Mouse (Mus musculus) intestine, embryonic 16.5 days (tissue): ENCODE measurements at regions not wholly inside any gene's neighbourhood (a gene's known extent, or its start where the extent isn't known, plus 50 kb on each side); places are given as distances from the start of the nearest gene placed in this dataset.

ENCODE experiments used
- ATAC-seq: fragments of 200-750 bp; cut with Nextera tagmentation; 2 replicates; pipeline ENCODE4 v1.8.0; 2017; ENCODE audit warnings: moderate TSS enrichment, moderate library complexity
- H3K27ac ChIP-seq: fragments of 300-500 bp; sonication (generic); 2 replicates; pipeline ENCODE4 v1.5.1; 2014; ENCODE audit warnings: mild to moderate bottlenecking, low read length
- H3K27me3 ChIP-seq: fragments of 300-500 bp; sonication (generic); replicated peaks from 2 replicates; pipeline ENCODE4 v1.6.1; 2014; ENCODE audit warnings: low read length, control low read depth, mixed read lengths; ENCODE audit not compliant: control insufficient read depth, insufficient read depth
- H3K36me3 ChIP-seq: fragments of 300-500 bp; sonication (generic); 2 replicates; pipeline ENCODE4 v1.6.1; 2014; ENCODE audit warnings: low read length, control low read depth; ENCODE audit not compliant: control insufficient read depth, insufficient read depth
- H3K4me1 ChIP-seq: fragments of 300-500 bp; sonication (generic); 2 replicates; pipeline ENCODE4 v1.6.1; 2014; ENCODE audit warnings: low read length, control low read depth, mixed read lengths; ENCODE audit not compliant: control insufficient read depth, insufficient read depth
- H3K4me2 ChIP-seq: fragments of 300-500 bp; sonication (generic); 2 replicates; pipeline ENCODE4 v1.6.1; 2014; ENCODE audit warnings: low read depth, low read length, control low read depth
- H3K4me3 ChIP-seq: fragments of 300-500 bp; sonication (generic); 2 replicates; pipeline ENCODE4 v1.5.1; 2014; ENCODE audit warnings: mild to moderate bottlenecking, low read length
- H3K9ac ChIP-seq: fragments of 300-500 bp; sonication (generic); 2 replicates; pipeline ENCODE4 v1.6.1; 2014; ENCODE audit warnings: low read depth, low read length
- H3K9me3 ChIP-seq: fragments of 300-500 bp; sonication (generic); 2 replicates; pipeline ENCODE4 v1.6.1; 2016; ENCODE audit warnings: low read length, control low read depth; ENCODE audit not compliant: control insufficient read depth
- WGBS: fragments of 180-500 bp; shearing (Covaris S2); extraction: QIAGEN DNeasy Blood & Tissue Kit; methylation state at CpG from one replicate; pipeline ENCODE4 v1.1.7; 2014; 5-methylcytosine and 5-hydroxymethylcytosine counted together

GRCm38 (mm10) chr4:83984671-83985391 lies 459.5 kb downstream of the Ccdc171 start:
- 73% methylated on average over 15 of the region's 15 CpGs for WGBS
- ATAC-seq, result no peak
- Histone ChIP-seq H3K4me1 (0 out of 2 replicates have a peak, but pooled peaks cover 7% of the 10 kb centered on the region), H3K4me3 (no peak overlapping the region), H3K27ac (no peak overlapping the region), H3K27me3 (no peaks in the 10 kb centered on the region), H3K9me3 (no peaks in the 10 kb centered on the region), H3K4me2 (no peak overlapping the region), H3K36me3 (no peaks in the 10 kb centered on the region), H3K9ac (no peak overlapping the region)

DNA sequence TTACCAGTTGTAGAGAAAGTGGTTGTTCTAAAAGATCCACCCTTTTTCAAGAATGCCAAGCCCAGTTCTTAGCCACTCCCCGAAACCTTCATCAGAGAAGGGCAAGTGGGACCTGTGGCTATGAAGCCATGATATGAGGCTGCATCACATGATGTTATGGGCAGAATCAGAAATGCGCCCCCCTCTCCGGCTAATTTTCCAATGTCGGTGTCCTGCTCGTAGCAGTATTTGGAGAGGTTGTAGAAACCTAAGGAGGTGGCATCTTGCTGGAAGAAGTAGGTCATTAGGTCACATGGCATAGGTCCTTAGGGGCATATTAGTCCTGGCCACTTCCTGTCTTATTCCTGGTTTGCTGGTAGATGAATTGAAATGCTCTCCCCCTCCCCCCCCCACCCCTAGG lies 460.1 kb downstream of the Ccdc171 start:
- H3K27ac ChIP-seq, result no peak overlapping the region
- 95% methylated on average over 5 of the region's 5 CpGs for WGBS
- H3K27me3 ChIP-seq, result no peaks in the 10 kb centered on the region
- 0 out of 2 replicates have a peak, but pooled peaks cover 7% of the 10 kb centered on the region for H3K4me1 ChIP-seq
- no peak for ATAC-seq
- no peaks in the 10 kb centered on the region for H3K9me3 ChIP-seq
- H3K36me3 ChIP-seq, result no peaks in the 10 kb centered on the region
- H3K4me2 ChIP-seq, result no peak overlapping the region
- no peak overlapping the region for H3K9ac ChIP-seq
- no peak overlapping the region for H3K4me3 ChIP-seq

DNA sequence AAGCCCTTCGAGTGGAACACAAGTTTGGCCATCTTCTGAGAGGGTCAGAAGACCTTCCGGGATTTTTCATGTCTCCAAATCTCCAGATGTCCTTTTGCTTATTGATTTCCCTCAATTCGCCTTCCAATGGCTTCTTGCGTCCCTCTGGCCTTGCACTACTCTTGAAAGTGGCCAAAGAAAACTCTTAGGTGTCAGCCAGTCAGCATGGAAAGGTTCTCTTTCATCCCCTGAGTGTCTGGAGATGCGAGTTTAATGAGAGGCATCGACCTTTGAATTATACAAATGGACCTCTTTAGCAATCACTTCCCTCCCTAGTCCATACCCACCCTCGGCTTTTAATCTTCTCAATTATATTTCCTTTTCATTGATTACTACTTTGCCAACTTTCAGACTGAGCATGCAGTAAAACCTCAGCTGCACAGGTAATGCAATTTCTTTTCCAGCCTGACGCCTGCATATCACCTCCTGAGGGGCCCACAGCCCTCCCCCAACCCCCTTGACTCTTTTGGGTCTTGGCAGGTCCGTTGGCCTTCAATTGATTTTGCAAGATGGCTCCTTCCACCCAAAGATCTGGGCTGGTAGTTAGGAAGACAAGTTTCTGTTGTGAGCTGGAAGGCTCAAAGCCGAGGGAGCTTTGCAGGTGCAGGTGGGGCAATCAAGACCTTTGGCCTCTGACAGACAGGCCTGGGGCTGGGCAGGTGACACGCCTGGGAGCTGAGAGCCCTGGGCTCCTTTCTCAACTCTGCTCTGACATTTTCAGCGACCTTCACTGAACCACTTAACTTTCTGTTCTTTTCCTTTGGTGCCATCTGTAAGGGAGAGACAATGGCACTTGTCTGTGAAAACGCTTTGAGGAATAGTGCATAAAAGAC lies 461.8 kb downstream of the Ccdc171 start:
- Histone ChIP-seq H3K4me2 (no peak overlapping the region), H3K36me3 (no peaks in the 10 kb centered on the region), H3K9ac (no peak overlapping the region), H3K4me1 (0 out of 2 replicates have a peak, but pooled peaks cover 7% of the 10 kb centered on the region), H3K9me3 (no peaks in the 10 kb centered on the region), H3K4me3 (no peak overlapping the region), H3K27ac (peak overlapping the region; percentile 42; the same call in 1 of the 2 replicates), H3K27me3 (no peaks in the 10 kb centered on the region)
- 76% methylated on average over 13 of the region's 13 CpGs for WGBS
- ATAC-seq, result peak; percentile 96

- Histone ChIP-seq H3K36me3 (no peaks in the 10 kb centered on the region), H3K4me3 (no peak overlapping the region), H3K4me2 (no peak overlapping the region), H3K9me3 (no peaks in the 10 kb centered on the region), H3K27ac (0 out of 2 replicates have a peak overlapping the region, but pooled peaks have one; percentile 33), H3K4me1 (0 out of 2 replicates have a peak, but pooled peaks cover 7% of the 10 kb centered on the region), H3K9ac (no peak overlapping the region), H3K27me3 (no peaks in the 10 kb centered on the region)
- peak; percentile 27 for ATAC-seq
- 64% methylated on average over 12 of the region's 12 CpGs for WGBS
Measured at GRCm38 (mm10) chr4:83987846-83988245, 462.5 kb downstream of the Ccdc171 start.

DNA sequence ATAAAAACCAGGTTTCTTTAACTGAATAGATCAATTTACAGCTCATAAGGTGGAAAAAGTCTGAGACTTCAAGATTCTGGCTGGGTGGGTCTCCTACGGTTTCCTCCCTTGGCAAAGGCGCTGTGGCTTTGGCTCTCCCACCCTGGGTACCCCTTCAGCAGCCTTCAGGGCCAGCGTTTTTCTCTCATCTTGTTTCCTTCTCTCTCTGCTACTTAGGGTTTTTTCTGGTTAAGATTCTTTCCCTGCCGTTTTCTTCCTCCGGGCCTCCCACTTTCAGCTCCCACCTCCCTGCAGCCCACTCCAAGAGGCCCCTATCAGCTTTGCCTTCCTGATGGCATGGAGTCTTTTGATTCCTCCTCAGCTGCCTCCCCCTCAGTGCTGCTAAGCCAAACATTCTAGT lies 463.0 kb downstream of the Ccdc171 start:
- 0 out of 2 replicates have a peak, but pooled peaks cover 7% of the 10 kb centered on the region for H3K4me1 ChIP-seq
- no peak for ATAC-seq
- 53% methylated on average over 5 of the region's 5 CpGs for WGBS
- no peak overlapping the region for H3K4me2 ChIP-seq
- no peak overlapping the region for H3K9ac ChIP-seq
- H3K27ac ChIP-seq, result no peak overlapping the region
- no peaks in the 10 kb centered on the region for H3K9me3 ChIP-seq
- no peak overlapping the region for H3K4me3 ChIP-seq
- H3K27me3 ChIP-seq, result no peaks in the 10 kb centered on the region
- H3K36me3 ChIP-seq, result no peaks in the 10 kb centered on the region

DNA sequence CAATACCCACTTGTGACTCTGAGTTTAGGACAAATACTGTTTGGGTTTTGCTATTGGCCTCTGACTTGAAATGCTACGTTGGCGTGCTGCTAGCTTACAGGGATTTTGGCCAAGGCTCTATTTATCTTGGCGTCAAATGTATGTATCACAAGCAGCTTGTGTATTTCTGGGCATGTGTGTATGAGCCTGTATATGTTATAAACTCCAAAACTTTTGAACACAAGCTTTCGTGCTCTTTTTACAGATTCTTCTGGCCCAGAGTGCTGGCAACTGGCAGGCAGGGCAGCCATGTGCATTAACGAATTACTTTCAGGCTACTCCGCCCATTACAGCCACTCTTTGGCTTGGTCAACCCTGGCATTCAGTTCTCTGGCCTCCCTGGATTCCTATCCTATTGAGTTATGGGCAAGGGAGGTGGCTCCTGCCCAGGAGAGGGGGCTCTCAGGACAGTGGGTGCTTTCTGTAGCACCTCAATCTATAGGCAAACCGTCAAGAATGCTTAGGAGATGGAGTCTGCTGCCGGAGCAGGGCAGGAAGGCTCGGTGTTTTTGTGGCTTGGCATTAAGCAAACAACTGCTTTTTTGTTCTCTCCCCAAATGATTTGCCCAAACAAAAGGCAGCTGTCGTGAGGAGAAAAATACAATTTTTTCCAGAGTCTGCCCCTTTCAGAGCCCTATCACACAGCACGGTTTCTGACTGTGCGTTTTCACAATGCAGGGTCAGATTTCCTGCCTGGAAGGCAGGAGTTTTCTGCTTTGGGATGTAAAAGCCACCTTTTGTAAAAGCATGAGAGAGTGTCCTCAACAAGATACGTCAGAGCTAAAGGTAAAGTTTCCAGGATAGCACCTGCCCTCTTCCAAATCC lies 465.0 kb downstream of the Ccdc171 start:
- no peaks in the 10 kb centered on the region for H3K36me3 ChIP-seq
- H3K4me2 ChIP-seq, result no peak overlapping the region
- H3K27me3 ChIP-seq, result no peaks in the 10 kb centered on the region
- no peak for ATAC-seq
- H3K4me3 ChIP-seq, result no peak overlapping the region
- H3K27ac ChIP-seq, result no peak overlapping the region
- 0 out of 2 replicates have a peak, but pooled peaks cover 7% of the 10 kb centered on the region for H3K4me1 ChIP-seq
- no peak overlapping the region for H3K9ac ChIP-seq
- no peaks in the 10 kb centered on the region for H3K9me3 ChIP-seq
- WGBS, result 61% methylated on average over 13 of the region's 13 CpGs

DNA sequence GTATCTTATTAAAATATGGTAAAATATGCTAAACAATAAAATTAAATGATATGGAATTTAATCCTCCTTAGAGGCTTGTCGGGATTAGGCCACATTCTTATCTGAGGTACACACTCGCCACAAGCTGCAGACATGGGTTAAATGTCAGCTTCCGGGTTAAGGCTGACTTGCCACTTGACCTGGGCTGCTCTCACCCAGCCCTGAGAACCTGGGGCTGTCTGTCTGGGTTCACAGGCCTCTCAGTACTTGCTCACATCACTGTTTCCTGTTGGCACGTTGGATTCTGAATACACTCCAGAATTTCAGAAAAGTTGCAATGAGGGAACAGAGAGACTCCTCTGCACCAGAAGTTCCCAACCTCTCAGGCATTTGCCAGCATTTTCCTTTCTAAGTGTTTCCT lies 465.9 kb downstream of the Ccdc171 start:
- H3K4me2 ChIP-seq, result no peak overlapping the region
- H3K36me3 ChIP-seq, result no peaks in the 10 kb centered on the region
- no peaks in the 10 kb centered on the region for H3K9me3 ChIP-seq
- no peaks in the 10 kb centered on the region for H3K27me3 ChIP-seq
- 0 out of 2 replicates have a peak, but pooled peaks cover 7% of the 10 kb centered on the region for H3K4me1 ChIP-seq
- no peak for ATAC-seq
- H3K4me3 ChIP-seq, result no peak overlapping the region
- H3K27ac ChIP-seq, result no peak overlapping the region
- 36% methylated on average over 4 of the region's 4 CpGs for WGBS
- no peak overlapping the region for H3K9ac ChIP-seq

- H3K9ac ChIP-seq, result no peak overlapping the region
- 49% methylated on average over 4 of the region's 4 CpGs for WGBS
- 0 out of 2 replicates have a peak, but pooled peaks cover 3% of the 10 kb centered on the region for H3K4me1 ChIP-seq
- no peak overlapping the region for H3K4me3 ChIP-seq
- H3K36me3 ChIP-seq, result no peaks in the 10 kb centered on the region
- no peaks in the 10 kb centered on the region for H3K9me3 ChIP-seq
- no peak for ATAC-seq
- no peak overlapping the region for H3K27ac ChIP-seq
- H3K27me3 ChIP-seq, result no peaks in the 10 kb centered on the region
- no peak overlapping the region for H3K4me2 ChIP-seq
Measured at GRCm38 (mm10) chr4:83997079-83997478, 471.7 kb downstream of the Ccdc171 start.
